Mouse (Mus musculus): Measurements from ENCODE around the gene Zscan2. TPM values are rescaled to one million over a fixed set of nuclear protein-coding genes. Genes with fewer than 3 reads are reported as not detected.

Gene Zscan2
- polyA plus RNA-seq (2015; fragmentation: Nextera tagmentation; extraction: Ambion mirVana), result 2.7 and 3.0 TPM in 2 replicates

GRCm38 (mm10) chr7:80860729-80861274 is at the start of gene Zscan2:
Gene Zscan2 (plus strand): TSS chr7:80860920.
- peak; percentile 94 for DNase-seq (ENCODE audit: low spot score)

- DNase-seq (ENCODE audit: low spot score), result no peak
Observed at GRCm38 (mm10) chr7:80813397-80813796, 47.3 kb upstream of the Zscan2 start.

- DNase-seq (ENCODE audit: low spot score), result no peak
Observed at GRCm38 (mm10) chr7:80816641-80817040, 44.1 kb upstream of the Zscan2 start.

- DNase-seq (ENCODE audit: low spot score), result no peak
Observed at GRCm38 (mm10) chr7:80820838-80821237, 39.9 kb upstream of the Zscan2 start.

- no peak for DNase-seq (ENCODE audit: low spot score)
Observed at GRCm38 (mm10) chr7:80823267-80823666, 37.5 kb upstream of the Zscan2 start.

GRCm38 (mm10) chr7:80823875-80824682 is 36.6 kb upstream of the Zscan2 start:
- no peak for DNase-seq (ENCODE audit: low spot score)

- no peak for DNase-seq (ENCODE audit: low spot score)
Observed at GRCm38 (mm10) chr7:80825843-80826403, 34.8 kb upstream of the Zscan2 start, which contains the start of gene Iqgap1. Gene Iqgap1 (minus strand): TSS chr7:80825974.

GRCm38 (mm10) chr7:80828146-80828860 is 32.4 kb upstream of the Zscan2 start:
- DNase-seq (ENCODE audit: low spot score), result peak; percentile 72

GRCm38 (mm10) chr7:80830193-80830803 is 30.4 kb upstream of the Zscan2 start:
- no peak for DNase-seq (ENCODE audit: low spot score)

GRCm38 (mm10) chr7:80832191-80832590 is 28.5 kb upstream of the Zscan2 start:
- peak; percentile 70 for DNase-seq (ENCODE audit: low spot score)

- peak; percentile 93 for DNase-seq (ENCODE audit: low spot score)
Observed at GRCm38 (mm10) chr7:80832996-80833650, 27.6 kb upstream of the Zscan2 start.

- no peak for DNase-seq (ENCODE audit: low spot score)
Observed at GRCm38 (mm10) chr7:80833651-80834532, 26.8 kb upstream of the Zscan2 start.

- no peak for DNase-seq (ENCODE audit: low spot score)
Observed at GRCm38 (mm10) chr7:80835984-80836652, 24.6 kb upstream of the Zscan2 start.

GRCm38 (mm10) chr7:80837736-80838135 is 23.0 kb upstream of the Zscan2 start:
- DNase-seq (ENCODE audit: low spot score), result no peak

- no peak for DNase-seq (ENCODE audit: low spot score)
Observed at GRCm38 (mm10) chr7:80838247-80838646, 22.5 kb upstream of the Zscan2 start.

GRCm38 (mm10) chr7:80839755-80840154 is 21.0 kb upstream of the Zscan2 start:
- no peak for DNase-seq (ENCODE audit: low spot score)

GRCm38 (mm10) chr7:80840241-80840640 is 20.5 kb upstream of the Zscan2 start:
- no peak for DNase-seq (ENCODE audit: low spot score)

GRCm38 (mm10) chr7:80840937-80841336 is 19.8 kb upstream of the Zscan2 start:
- DNase-seq (ENCODE audit: low spot score), result no peak

- no peak for DNase-seq (ENCODE audit: low spot score)
Observed at GRCm38 (mm10) chr7:80842132-80842531, 18.6 kb upstream of the Zscan2 start.

All from thymus, postnatal 0 days (tissue).